Mouse (Mus musculus): Measurements from ENCODE around the gene Tmem56. TPM values are rescaled to one million over a fixed set of nuclear protein-coding genes. Genes with fewer than 3 reads are reported as not detected.

Gene Tmem56
- polyA plus RNA-seq, 1 experiment from 2014 or later, result 1.6 TPM

DNA sequence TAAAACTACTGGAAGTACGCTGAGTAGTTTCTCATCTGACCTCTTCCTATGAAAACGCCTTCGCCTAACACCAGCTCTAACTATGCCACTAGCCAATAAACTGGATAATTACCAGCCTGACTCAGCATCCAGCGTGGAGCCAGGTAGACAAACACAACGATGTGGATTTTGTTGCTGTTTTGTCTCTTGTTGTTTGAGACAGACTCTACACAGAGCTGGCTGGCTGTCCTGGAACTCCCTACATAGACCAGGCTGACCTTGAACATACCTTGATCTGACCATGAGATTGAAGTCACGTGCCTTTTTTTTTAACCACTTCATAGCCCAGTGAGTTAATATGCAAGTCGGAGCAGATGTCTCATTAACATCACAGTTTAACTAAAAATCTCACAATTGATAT lies 27.4 kb downstream of the Tmem56 start:
- no peak overlapping the region for H3K27ac ChIP-seq (ENCODE audit: low read length)
- H3K9ac ChIP-seq (replicated peaks; ENCODE audit: low read length), result no peak overlapping the region
- no peak overlapping the region for H3K4me3 ChIP-seq (ENCODE audit: low read length)
- peaks cover 14% of the 10 kb centered on the region for H3K27me3 ChIP-seq (ENCODE audit: insufficient read depth, low read length)
- H3K9me3 ChIP-seq (ENCODE audit: low read length), result no peaks in the 10 kb centered on the region
- WGBS, result 81% methylated on average over 7 of the region's 7 CpGs
- H3K36me3 ChIP-seq (ENCODE audit: insufficient read depth, low read length), result no peaks in the 10 kb centered on the region
- no peak for ATAC-seq (ENCODE audit: low FRiP score, low TSS enrichment)
- H3K4me1 ChIP-seq (ENCODE audit: insufficient read depth, low read length), result peaks cover 8% of the 10 kb centered on the region; the same call in 1 of the 2 replicates
- no peak overlapping the region for H3K4me2 ChIP-seq (replicated peaks; ENCODE audit: low read depth, low read length)

DNA sequence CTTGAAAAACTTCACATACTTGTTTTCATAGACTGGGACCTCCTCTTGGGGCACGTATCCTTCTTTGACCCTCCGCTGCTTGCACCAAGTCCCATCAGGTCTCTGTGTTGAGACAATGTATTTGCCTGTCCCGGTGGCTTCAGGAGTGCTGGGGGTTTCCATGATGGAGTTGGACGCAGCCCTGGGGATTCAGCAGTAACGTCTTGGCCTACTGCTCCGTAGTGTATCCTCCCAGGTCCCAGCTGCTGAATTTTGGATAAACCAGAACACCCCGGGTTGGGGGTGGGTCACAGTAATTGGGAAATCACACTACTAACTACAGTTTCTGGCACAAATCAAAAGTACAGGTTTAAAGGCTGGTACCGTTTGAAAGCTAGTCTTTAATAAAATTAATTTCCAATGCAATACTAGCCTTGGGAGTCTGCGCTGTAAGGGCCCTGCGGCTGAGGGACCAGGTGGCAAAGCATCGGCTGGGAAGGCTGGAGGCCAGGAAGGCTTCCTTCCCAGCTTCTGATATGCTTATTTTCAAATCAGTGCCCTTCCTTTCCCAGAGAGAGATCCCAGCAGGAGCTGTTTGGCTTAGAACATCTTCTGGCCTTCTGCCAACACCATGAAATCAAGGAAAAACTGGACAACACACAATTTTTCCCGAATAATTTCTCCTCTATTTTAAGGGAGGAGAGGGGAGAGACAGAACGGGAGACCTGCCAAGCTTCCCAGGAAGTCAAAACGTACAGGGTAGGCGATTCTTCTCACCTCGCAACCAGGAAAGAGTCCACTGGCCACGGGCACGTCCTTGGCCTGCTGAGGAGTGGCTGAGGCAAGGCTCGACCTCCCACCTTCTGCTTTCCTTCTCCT lies 32.1 kb downstream of the Tmem56 start:
- no peak overlapping the region for H3K27ac ChIP-seq (ENCODE audit: low read length)
- no peaks in the 10 kb centered on the region for H3K4me1 ChIP-seq (ENCODE audit: insufficient read depth, low read length)
- no peaks in the 10 kb centered on the region for H3K9me3 ChIP-seq (ENCODE audit: low read length)
- H3K4me2 ChIP-seq (replicated peaks; ENCODE audit: low read depth, low read length), result no peak overlapping the region
- ATAC-seq (ENCODE audit: low FRiP score, low TSS enrichment), result no peak; the same call in 1 of the 2 replicates
- H3K27me3 ChIP-seq (ENCODE audit: insufficient read depth, low read length), result no peaks in the 10 kb centered on the region
- no peak overlapping the region for H3K9ac ChIP-seq (replicated peaks; ENCODE audit: low read length)
- no peaks in the 10 kb centered on the region for H3K36me3 ChIP-seq (ENCODE audit: insufficient read depth, low read length)
- WGBS, result 70% methylated on average over 19 of the region's 19 CpGs
- no peak overlapping the region for H3K4me3 ChIP-seq (ENCODE audit: low read length)

DNA sequence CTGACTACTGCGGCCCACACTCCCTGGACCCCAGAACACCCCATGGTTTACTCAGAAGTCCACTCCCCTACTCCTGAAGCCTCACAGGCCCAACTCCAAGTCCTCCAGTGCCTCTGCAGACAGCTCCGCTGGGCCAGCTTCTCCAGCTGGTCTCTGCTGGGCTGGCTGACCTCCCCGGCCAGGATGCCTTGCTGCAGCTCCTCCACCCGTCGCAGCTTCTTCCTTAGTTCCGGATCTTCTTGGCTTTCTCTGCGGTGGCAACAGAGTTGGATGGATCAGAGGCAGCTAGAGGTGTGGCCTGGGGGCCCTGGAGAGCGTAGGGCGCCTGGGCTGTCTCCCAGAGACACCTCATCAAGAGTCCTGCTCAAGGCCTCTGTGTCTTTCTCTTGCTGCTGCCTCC lies 32.9 kb downstream of the Tmem56 start:
- no peak; the same call in 1 of the 2 replicates for ATAC-seq (ENCODE audit: low FRiP score, low TSS enrichment)
- no peaks in the 10 kb centered on the region for H3K4me1 ChIP-seq (ENCODE audit: insufficient read depth, low read length)
- no peak overlapping the region for H3K9ac ChIP-seq (replicated peaks; ENCODE audit: low read length)
- no peak overlapping the region for H3K4me2 ChIP-seq (replicated peaks; ENCODE audit: low read depth, low read length)
- H3K9me3 ChIP-seq (ENCODE audit: low read length), result no peaks in the 10 kb centered on the region
- 85% methylated on average over 9 of the region's 9 CpGs for WGBS
- no peaks in the 10 kb centered on the region for H3K27me3 ChIP-seq (ENCODE audit: insufficient read depth, low read length)
- no peak overlapping the region for H3K4me3 ChIP-seq (ENCODE audit: low read length)
- H3K36me3 ChIP-seq (ENCODE audit: insufficient read depth, low read length), result no peaks in the 10 kb centered on the region
- H3K27ac ChIP-seq (ENCODE audit: low read length), result no peak overlapping the region

DNA sequence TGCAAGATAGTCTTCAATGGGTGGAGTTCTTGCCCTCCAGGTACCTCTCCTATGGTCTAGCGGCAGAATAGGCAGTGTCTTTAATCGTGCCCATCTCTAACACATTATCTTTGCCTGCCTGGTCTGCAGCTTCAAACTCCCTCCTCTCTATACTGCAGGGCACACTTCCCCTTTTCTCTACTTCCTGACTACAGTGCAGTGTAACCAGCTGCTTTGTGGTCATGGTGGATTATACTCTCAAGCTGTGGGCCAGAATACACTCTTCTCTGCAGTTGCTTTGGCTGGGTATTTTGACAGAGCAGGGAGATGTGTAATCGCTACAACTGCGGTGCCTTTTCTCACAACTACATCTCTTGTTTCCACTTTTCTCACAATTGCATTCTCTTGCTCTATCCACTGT lies 40.0 kb downstream of the Tmem56 start:
- no peak overlapping the region for H3K27ac ChIP-seq (ENCODE audit: low read length)
- no peak overlapping the region for H3K4me2 ChIP-seq (replicated peaks; ENCODE audit: low read depth, low read length)
- H3K9ac ChIP-seq (replicated peaks; ENCODE audit: low read length), result no peak overlapping the region
- H3K27me3 ChIP-seq (ENCODE audit: insufficient read depth, low read length), result no peaks in the 10 kb centered on the region
- peaks cover 29% of the 10 kb centered on the region for H3K4me1 ChIP-seq (ENCODE audit: insufficient read depth, low read length)
- no peaks in the 10 kb centered on the region for H3K9me3 ChIP-seq (ENCODE audit: low read length)
- H3K36me3 ChIP-seq (ENCODE audit: insufficient read depth, low read length), result no peaks in the 10 kb centered on the region
- ATAC-seq (ENCODE audit: low FRiP score, low TSS enrichment), result peak; percentile 36
- no peak overlapping the region for H3K4me3 ChIP-seq (ENCODE audit: low read length)
- 73% methylated on average over 4 of the region's 4 CpGs for WGBS

DNA sequence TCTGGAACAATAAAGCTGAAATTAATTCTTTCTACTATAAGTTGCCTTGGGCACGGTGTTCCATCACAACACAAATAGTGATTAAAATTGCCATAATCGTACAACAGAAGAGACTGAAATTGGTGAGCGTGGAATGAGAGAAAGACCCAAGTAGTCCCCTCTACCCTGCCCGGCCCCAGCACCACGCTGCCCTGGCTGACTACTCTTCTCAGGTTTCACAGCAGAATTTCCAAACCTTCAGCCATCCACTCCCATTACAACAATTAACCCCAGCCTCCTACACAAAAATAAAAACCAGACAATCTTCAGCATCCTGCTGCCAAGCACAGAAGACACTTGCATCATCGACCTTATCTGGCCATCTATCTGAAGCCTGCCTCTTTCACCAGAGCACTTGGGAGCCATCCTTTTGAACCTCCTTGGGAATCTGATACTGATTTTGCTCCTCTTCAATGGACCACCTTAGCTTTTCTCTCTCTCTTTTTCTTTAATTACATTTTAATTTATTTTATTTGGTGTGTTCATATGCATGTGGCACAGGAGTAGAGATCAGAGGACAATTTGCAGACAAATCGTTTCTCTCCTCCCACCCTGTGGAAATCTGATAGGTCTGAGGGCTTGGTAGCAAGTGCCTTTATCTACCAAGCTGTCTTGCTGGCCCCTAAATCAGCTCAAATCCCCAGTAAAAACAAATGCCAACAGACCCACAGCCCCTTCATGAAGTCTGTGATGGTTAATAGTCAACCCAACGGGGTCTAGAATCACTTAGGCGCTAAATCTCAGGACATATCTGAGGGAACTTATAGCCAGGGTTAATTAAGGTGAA lies 40.6 kb downstream of the Tmem56 start:
- Histone ChIP-seq H3K9me3 (ENCODE audit: low read length) (no peaks in the 10 kb centered on the region), H3K4me1 (ENCODE audit: insufficient read depth, low read length) (peaks cover 29% of the 10 kb centered on the region), H3K9ac (replicated peaks; ENCODE audit: low read length) (no peak overlapping the region), H3K4me3 (ENCODE audit: low read length) (no peak overlapping the region), H3K36me3 (ENCODE audit: insufficient read depth, low read length) (no peaks in the 10 kb centered on the region), H3K4me2 (replicated peaks; ENCODE audit: low read depth, low read length) (no peak overlapping the region), H3K27me3 (ENCODE audit: insufficient read depth, low read length) (no peaks in the 10 kb centered on the region), H3K27ac (ENCODE audit: low read length) (no peak overlapping the region)
- ATAC-seq (ENCODE audit: low FRiP score, low TSS enrichment), result peak; percentile 47; the same call in 1 of the 2 replicates
- WGBS, result 24% methylated on average over 9 of the region's 9 CpGs

DNA sequence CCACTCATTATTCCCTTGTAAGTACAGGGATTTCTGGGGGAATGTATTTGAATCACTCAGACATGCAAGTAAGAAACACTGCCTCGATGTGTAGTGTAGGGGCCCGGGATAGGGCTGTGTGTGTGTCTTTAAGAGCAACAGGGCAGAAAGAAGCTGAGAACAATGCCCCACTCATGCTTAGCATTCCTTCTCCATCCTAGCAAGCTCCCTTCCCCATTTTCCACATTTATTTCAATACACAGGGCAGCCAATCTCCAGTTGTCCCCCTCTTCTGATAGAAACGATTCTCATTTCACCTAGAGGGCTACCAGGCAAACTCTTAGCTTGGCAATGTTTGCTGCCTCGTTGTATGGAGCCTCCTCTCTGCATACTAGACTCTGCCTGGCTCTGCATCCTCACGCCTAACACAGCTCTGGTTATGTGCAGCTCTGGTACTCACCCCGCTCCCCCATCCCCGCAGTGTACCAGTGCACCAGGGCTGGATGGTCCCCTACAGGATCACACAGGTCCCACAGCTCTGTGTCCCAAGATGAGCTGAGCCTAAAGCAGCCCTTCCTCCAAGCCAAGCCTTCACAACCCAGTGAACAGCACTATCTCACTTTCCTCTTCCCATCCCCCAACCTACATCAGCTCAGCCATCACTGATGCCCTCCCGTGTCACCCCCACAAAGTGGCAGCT lies 42.4 kb downstream of the Tmem56 start:
- WGBS, result 48% methylated on average over 8 of the region's 8 CpGs
- H3K4me3 ChIP-seq (ENCODE audit: low read length), result no peak overlapping the region

DNA sequence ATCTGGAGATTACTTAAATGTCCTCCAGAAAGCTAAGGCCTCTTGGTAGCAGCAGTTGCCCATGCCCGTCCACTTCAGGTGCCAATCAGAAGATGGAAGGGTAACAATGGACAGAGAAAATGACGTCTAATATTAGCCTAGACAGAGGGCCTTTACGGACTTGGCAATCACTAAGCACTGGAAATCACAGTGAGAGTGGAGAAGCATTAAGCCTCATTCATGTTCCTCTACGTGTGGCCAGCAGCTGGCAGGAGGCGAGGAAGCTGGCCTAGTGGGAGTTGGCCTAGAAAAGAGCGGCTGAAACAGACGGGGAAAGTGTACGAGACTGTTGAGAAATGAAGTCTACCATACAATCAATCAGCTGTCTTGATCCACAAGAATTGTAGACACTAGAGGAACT lies 43.8 kb downstream of the Tmem56 start:
- no peaks in the 10 kb centered on the region for H3K9me3 ChIP-seq (ENCODE audit: low read length)
- no peak for ATAC-seq (ENCODE audit: low FRiP score, low TSS enrichment)
- H3K36me3 ChIP-seq (ENCODE audit: insufficient read depth, low read length), result no peaks in the 10 kb centered on the region
- H3K4me2 ChIP-seq (replicated peaks; ENCODE audit: low read depth, low read length), result no peak overlapping the region
- no peak overlapping the region for H3K27ac ChIP-seq (ENCODE audit: low read length)
- 78% methylated on average over 8 of the region's 8 CpGs for whole genome bisulfite sequencing
- no peak overlapping the region for H3K9ac ChIP-seq (replicated peaks; ENCODE audit: low read length)
- no peaks in the 10 kb centered on the region for H3K27me3 ChIP-seq (ENCODE audit: insufficient read depth, low read length)
- H3K4me3 ChIP-seq (ENCODE audit: low read length), result no peak overlapping the region
- peaks cover 29% of the 10 kb centered on the region for H3K4me1 ChIP-seq (ENCODE audit: insufficient read depth, low read length)

More for the DNA sequence above, 42.4 kb downstream of the Tmem56 start:
- Histone ChIP-seq H3K9me3 (ENCODE audit: low read length) (no peaks in the 10 kb centered on the region), H3K9ac (replicated peaks; ENCODE audit: low read length) (no peak overlapping the region), H3K4me1 (ENCODE audit: insufficient read depth, low read length) (peaks cover 29% of the 10 kb centered on the region), H3K36me3 (ENCODE audit: insufficient read depth, low read length) (no peaks in the 10 kb centered on the region), H3K4me2 (replicated peaks; ENCODE audit: low read depth, low read length) (no peak overlapping the region), H3K27ac (ENCODE audit: low read length) (no peak overlapping the region), H3K27me3 (ENCODE audit: insufficient read depth, low read length) (no peaks in the 10 kb centered on the region)
- peak; percentile 62 for ATAC-seq (ENCODE audit: low FRiP score, low TSS enrichment)

DNA sequence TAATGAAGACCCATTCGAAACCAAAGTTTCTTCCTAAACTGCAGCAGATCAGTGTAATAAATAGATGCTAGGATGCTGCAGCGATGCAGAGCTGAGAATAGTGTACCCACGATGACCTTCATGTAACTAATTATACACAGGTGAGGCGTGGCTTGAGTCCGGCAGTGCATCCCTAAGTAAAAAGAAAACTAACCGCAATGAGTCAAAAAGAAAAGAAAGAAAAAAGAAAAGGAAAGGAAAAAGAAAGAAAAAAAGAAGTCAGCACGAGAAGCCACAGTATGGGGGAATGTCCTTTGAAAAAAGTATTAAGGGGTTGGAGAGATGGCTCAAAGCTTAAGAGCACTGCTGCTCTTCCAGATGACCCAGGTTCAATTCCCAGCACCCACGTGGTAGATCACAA lies 58.1 kb downstream of the Tmem56 start:
- WGBS, result 92% methylated on average over 8 of the region's 8 CpGs
- H3K27me3 ChIP-seq (ENCODE audit: insufficient read depth, low read length), result no peaks in the 10 kb centered on the region
- H3K27ac ChIP-seq (ENCODE audit: low read length), result no peak overlapping the region
- no peaks in the 10 kb centered on the region for H3K9me3 ChIP-seq (ENCODE audit: low read length)
- H3K4me1 ChIP-seq (ENCODE audit: insufficient read depth, low read length), result no peaks in the 10 kb centered on the region
- H3K4me2 ChIP-seq (replicated peaks; ENCODE audit: low read depth, low read length), result no peak overlapping the region
- no peak overlapping the region for H3K9ac ChIP-seq (replicated peaks; ENCODE audit: low read length)
- H3K36me3 ChIP-seq (ENCODE audit: insufficient read depth, low read length), result no peaks in the 10 kb centered on the region
- no peak overlapping the region for H3K4me3 ChIP-seq (ENCODE audit: low read length)
- no peak for ATAC-seq (ENCODE audit: low FRiP score, low TSS enrichment)

DNA sequence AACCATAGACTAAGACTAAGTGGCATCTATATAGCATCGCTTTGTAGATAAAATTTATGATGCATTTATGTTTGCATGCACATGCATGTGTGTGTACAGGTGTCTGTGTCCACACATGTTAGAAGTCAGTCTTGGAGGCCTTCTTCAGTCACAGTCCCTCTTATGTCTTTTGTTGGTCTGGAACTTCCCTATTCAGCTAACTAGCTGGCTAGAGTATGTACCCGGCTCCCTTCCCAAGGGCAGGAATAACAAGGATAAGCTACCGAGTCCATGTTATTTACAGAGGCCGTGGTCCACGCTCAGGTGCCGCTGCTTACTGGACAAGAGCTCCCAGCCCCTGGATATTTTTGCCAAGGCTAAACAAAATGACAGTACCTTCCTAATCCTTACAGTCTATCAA lies 58.7 kb downstream of the Tmem56 start:
- H3K9me3 ChIP-seq (ENCODE audit: low read length), result no peaks in the 10 kb centered on the region
- WGBS, result 92% methylated on average over 6 of the region's 6 CpGs
- H3K9ac ChIP-seq (replicated peaks; ENCODE audit: low read length), result no peak overlapping the region
- no peak for ATAC-seq (ENCODE audit: low FRiP score, low TSS enrichment)
- H3K4me1 ChIP-seq (ENCODE audit: insufficient read depth, low read length), result no peaks in the 10 kb centered on the region
- no peak overlapping the region for H3K4me2 ChIP-seq (replicated peaks; ENCODE audit: low read depth, low read length)
- no peaks in the 10 kb centered on the region for H3K27me3 ChIP-seq (ENCODE audit: insufficient read depth, low read length)
- no peaks in the 10 kb centered on the region for H3K36me3 ChIP-seq (ENCODE audit: insufficient read depth, low read length)
- H3K4me3 ChIP-seq (ENCODE audit: low read length), result no peak overlapping the region
- H3K27ac ChIP-seq (ENCODE audit: low read length), result no peak overlapping the region
